Mouse (Mus musculus): ENCODE measurements at regions not wholly inside any gene's neighbourhood (a gene's known extent, or its start where the extent isn't known, plus 50 kb on each side); places are given as distances from the start of the nearest gene placed in this dataset.

DNA sequence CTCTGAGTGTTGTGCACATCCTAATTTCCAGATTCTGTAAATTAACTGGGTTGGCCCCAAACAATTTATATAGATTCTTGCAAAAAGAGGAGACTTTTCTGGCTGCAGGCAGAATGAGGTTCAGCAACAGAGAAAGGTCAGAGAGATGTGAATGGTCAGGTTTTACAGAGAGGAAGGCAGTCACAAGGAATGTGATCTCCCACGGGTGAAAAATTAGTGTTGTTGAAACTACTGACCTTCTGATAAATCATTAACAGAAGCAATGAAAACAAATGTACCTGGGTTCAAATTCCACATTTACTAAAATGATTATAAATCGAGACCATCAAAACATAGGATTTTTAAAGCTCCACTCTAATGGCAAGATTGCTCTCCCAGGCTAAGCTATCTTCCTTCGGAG is 62.5 kb upstream of the Mpdz start:
- no peak for DNase-seq

DNA sequence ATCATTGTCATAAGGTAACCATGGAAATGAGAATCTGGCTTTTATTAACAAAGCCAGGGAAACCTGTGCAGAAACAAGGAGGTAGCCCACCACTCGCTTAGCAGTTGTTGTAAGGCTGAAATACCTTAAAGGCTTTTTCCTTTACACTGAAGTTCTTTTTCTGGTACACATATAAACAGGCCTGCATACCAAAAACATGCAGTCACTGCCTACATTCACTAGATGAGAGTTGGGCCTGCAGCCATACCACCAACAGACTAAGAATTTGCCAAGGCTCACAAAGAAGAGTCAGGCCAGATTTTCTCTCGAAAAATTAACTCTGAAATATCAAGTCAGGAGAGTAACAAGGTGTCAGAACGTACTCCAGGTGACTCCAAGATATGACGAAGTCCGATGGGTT is 61.3 kb upstream of the Mpdz start:
- no peak for DNase-seq

DNA sequence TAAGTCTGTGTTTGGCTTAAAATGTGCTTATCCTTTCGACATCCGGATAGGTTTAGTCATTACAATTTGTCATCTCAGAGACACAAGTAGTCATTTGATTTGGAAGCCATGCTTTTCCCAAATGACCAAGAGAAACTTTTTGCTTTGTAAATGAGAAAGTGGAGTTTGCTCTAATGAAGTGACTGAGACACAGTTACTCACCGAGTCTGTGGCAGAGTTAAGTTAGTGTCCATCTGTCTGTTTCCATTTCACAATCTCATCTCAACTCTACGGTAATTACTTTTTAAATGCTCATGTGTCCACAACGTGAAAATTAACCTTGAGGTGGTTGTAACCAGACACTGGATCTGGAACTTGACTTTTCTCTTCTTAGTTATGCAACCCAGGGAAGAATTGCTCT is 59.2 kb upstream of the Mpdz start:
- DNase-seq, result no peak

DNA sequence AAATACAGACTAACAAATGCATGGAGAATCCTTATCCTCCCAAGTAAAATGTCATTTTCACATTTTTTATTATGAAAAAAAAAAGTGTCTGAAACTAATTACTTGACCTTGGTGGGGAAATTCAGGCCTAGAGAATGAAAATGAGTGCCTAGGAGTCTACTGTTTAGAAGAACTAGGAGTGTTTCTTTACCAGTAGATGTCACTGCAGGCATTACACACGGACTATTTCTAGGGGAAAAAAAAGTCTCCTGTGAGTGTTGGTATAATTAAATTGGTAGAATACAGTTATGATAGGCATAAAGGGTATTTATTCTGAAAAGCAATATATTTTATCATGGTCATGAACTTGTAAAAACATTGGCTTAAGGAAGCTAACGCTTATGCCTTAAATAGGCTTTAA is 55.5 kb upstream of the Mpdz start:
- DNase-seq, result no peak

DNA sequence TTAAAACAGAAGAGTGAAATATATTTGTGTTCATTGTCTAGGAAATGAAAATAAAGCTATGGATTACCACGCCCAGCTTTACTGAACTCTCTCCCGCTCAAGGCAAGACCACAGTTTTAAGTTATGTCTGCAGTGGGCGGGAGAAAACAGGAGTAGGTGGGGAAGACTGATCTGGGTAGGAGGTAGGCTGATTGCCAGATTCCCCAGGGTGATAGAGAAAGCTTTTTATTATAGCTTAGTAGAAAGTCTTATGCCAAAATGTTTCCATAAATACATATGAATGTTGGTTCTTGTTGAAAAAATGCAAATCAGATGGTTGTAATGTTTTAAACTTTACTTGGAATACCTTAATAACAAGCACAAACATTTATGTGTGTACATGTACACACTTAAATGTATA is 50.2 kb upstream of the Mpdz start:
- no peak for DNase-seq

All from heart, adult 11 months (tissue).